Mouse (Mus musculus): ENCODE data around the gene Prpf6.

Gene Prpf6

GRCm38 (mm10) chr2:181685686-181686085 is 94.0 kb downstream of the Prpf6 start:
- DNase-seq (ENCODE audit: low read depth, low spot score) = no peak

- DNase-seq (ENCODE audit: low read depth, low spot score) = no peak
These were observed 95.9 kb downstream of the Prpf6 start for GRCm38 (mm10) chr2:181687586-181687985.

- no peak for DNase-seq (ENCODE audit: low read depth, low spot score)
These were observed 97.9 kb downstream of the Prpf6 start for GRCm38 (mm10) chr2:181689466-181690160.

- DNase-seq (ENCODE audit: low read depth, low spot score) = no peak
These were observed 99.4 kb downstream of the Prpf6 start for GRCm38 (mm10) chr2:181691083-181691482.

GRCm38 (mm10) chr2:181691571-181691970 is 99.9 kb downstream of the Prpf6 start:
- no peak for DNase-seq (ENCODE audit: low read depth, low spot score)

- DNase-seq (ENCODE audit: low read depth, low spot score) = no peak
These were observed 100.6 kb downstream of the Prpf6 start for GRCm38 (mm10) chr2:181692304-181692703.

GRCm38 (mm10) chr2:181693339-181694280 is 101.9 kb downstream of the Prpf6 start, which contains the start of gene Rgs19:
Gene Rgs19 (minus strand): TSS chr2:181693977.
- peak; percentile 61 for DNase-seq (ENCODE audit: low read depth, low spot score)

GRCm38 (mm10) chr2:181694581-181694980 is 102.9 kb downstream of the Prpf6 start:
- no peak for DNase-seq (ENCODE audit: low read depth, low spot score)

- no peak for DNase-seq (ENCODE audit: low read depth, low spot score)
These were observed 104.1 kb downstream of the Prpf6 start for GRCm38 (mm10) chr2:181695776-181696175.

GRCm38 (mm10) chr2:181696801-181697420 is 105.2 kb downstream of the Prpf6 start:
- no peak for DNase-seq (ENCODE audit: low read depth, low spot score)

- no peak for DNase-seq (ENCODE audit: low read depth, low spot score)
These were observed 106.6 kb downstream of the Prpf6 start, which contains the start of gene Lkaaear1 for GRCm38 (mm10) chr2:181698241-181698640. Gene Lkaaear1 (minus strand): TSS chr2:181698442.

Measured in telencephalon, adult 2 months (tissue).